Mouse (Mus musculus): ENCODE results near the gene Phldb3.
"Not testable (repeated sequence)": the region's sequence is repeated elsewhere in the genome, so short reads cannot be mapped to it uniquely, and the experiment has no call there.

Gene Phldb3

GRCm38 (mm10) chr7:24595464-24595863, 15.1 kb upstream of the Phldb3 start:
- DNase-seq, result no peak

- DNase-seq, result no peak
Measured at GRCm38 (mm10) chr7:24598121-24598520, 12.4 kb upstream of the Phldb3 start.

GRCm38 (mm10) chr7:24599211-24600067, 11.1 kb upstream of the Phldb3 start:
- DNase-seq, result no peak

GRCm38 (mm10) chr7:24600941-24601597, 9.5 kb upstream of the Phldb3 start:
- DNase-seq, result peak; percentile 90 to 95

DNA sequence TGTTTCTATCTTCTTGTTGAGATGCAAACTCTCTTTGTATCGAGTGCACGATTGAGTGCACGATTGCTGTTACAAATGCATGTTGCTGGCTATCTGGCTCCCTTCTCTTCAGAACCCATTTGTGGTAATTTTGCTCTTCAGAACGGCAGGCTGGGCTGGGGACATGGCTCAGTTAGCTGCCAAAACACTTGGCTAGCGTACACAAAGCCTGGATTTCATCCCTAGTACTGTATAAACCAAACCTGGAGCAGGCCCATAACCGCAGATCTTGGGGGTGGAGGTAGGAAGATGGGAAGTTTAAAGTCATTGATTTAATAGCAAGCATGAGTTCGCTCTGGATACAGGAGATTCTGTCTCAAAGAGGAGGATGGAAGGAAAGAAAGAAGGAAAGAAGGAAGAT, 5.0 kb upstream of the Phldb3 start:
- DNase-seq, result no peak

DNA sequence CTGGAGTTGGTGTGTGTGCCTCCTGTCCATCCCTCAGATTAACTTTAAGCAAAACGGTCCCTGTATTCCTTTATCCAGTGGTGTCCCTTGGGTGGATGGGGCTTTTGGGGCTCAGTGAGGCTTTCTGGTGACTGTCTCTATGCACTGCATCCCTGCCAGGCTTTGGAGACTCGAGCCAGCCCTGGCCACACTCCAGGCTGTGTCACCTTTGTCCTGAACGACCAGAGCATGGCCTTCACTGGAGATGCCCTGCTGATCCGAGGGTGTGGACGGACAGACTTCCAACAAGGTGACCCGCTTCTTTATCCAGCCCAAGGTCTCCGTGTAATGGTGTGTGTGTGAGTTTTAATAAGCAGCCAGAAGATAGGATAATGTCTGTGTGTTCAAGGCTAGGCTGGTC, 4.5 kb upstream of the Phldb3 start:
- no peak for DNase-seq

- peak in 1 of 2 experiments; percentile 82 for DNase-seq
Measured at GRCm38 (mm10) chr7:24608017-24608416, 2.5 kb upstream of the Phldb3 start.

GRCm38 (mm10) chr7:24608561-24608960, 2.0 kb upstream of the Phldb3 start:
- DNase-seq, result peak; percentile 68 to 80

- DNase-seq, result peak; percentile 95 to 98
Measured at GRCm38 (mm10) chr7:24610879-24611494, 424 bp downstream of the Phldb3 start.

DNA sequence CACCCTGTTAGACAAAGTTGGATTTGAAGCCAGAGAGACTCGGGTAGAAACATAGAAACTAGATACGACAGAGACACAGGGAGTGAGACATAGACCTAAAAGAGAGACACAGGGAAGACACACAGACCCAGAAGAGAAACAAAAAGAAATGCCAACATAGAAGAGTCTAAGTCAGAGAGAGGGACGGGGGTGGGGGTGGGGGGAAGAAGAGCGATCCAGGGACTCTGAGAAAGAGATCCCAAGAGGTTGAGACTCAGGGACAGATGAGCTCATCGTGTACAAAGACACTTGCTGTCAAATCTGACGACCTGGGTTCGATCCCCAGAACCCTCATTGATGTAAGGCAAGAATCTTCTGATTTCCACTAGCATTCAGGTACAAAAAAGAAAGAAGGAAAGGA, 1.1 kb downstream of the Phldb3 start:
- DNase-seq, result no peak

GRCm38 (mm10) chr7:24612308-24612910, 1.8 kb downstream of the Phldb3 start:
- no peak for DNase-seq

GRCm38 (mm10) chr7:24614816-24615215, 4.3 kb downstream of the Phldb3 start:
- DNase-seq, result no peak

- no peak for DNase-seq
Measured at GRCm38 (mm10) chr7:24617763-24618162, 7.2 kb downstream of the Phldb3 start.

GRCm38 (mm10) chr7:24618374-24618773, 7.8 kb downstream of the Phldb3 start:
- DNase-seq, result not testable (repeated sequence)

- no peak for DNase-seq
Measured at GRCm38 (mm10) chr7:24619671-24620397, 9.3 kb downstream of the Phldb3 start.

DNA sequence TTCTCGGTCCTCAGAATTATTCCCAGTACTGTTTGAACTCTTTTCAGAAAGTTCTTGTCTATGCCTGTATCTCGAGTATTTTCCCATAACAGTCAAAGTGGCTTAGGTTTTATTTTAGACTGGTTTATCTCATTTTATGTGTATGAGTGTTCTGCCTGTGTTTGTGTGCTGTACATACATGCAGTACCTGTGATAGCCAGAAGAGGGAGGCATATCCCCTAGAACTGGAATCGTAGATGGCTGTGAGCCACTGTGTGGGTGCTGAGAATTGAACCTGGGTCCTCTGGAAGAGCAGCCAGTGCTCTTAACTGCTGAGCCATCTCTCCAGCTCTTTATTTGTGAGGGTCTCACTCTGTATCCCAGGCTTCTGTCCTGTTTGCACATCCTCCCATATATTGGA, 10.6 kb downstream of the Phldb3 start:
- DNase-seq, result no peak

DNA sequence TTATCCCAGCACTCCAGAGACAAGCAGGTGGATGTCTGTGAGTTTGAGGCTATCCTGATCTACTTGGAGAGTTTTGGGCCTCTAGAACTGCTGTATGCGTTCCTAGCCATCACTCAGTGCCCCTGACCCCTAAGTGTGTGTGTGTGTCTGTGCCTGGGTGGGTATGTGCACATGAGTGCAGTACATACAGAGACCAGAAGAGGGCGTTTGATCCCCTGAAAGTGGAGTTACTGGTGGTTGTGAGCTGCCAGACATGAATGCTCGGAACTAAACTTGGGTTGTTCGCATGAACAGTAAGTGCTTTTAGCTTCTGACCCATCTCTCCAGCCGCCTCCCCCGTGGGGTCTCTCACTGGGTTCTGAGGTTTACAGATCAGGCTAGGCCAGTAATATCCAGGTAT, 12.4 kb downstream of the Phldb3 start:
- no peak for DNase-seq

- peak; percentile 81 to 87 for DNase-seq
Measured at GRCm38 (mm10) chr7:24628685-24629610, 18.4 kb downstream of the Phldb3 start.

GRCm38 (mm10) chr7:24629672-24630071, 19.1 kb downstream of the Phldb3 start:
- DNase-seq, result no peak

DNA sequence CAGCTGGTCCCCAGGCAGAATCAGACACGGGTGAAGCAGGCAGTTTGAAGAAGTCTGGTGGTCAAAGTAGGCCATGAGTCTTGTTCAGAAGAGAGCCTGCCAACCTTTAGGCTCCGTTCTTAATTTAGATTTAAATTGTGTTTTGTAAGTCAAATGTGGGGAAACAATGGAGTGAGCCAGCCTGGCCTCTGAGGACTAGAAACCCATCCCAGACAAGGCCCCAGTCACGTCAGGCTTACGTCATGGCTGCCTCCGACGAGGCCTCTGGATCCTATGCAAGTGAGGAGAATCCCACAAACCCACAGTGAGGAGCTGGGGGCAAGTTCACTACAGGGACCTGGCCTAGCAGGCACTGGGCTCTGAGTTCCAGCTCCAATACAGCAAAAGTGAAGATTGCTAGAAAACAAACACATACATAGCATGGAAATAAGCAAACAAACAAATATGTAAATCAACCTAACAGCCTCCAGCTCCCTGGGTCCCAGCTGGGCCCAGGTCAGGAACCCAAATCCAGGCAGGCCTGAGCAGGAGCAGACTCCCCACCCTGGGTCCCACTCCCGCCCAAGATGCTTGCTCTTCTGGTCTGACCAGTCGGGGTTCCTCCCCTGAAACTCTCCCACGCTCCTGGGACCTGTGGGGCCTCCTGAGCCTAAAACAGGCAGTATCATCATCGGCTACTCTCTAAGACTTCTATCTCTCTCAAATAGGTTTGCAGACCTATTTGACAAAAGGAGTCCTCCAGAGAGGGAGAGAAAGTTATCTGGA, 19.7 kb downstream of the Phldb3 start:
- no peak for DNase-seq

- DNase-seq, result no peak
Measured at GRCm38 (mm10) chr7:24636264-24636663, 25.7 kb downstream of the Phldb3 start, which contains the start of gene Lypd3. Gene Lypd3, plus strand, starts transcription at chr7:24636550.

Data from thymus, postnatal 36 days (tissue).